Mouse (Mus musculus): Measurements from ENCODE around the gene Adgra1. TPM values are rescaled to one million over a fixed set of nuclear protein-coding genes. Genes with fewer than 3 reads are reported as not detected.

The Adgra1 gene
- polyA plus RNA-seq, 1 experiment from 2014 or later = 24.2 TPM

DNA sequence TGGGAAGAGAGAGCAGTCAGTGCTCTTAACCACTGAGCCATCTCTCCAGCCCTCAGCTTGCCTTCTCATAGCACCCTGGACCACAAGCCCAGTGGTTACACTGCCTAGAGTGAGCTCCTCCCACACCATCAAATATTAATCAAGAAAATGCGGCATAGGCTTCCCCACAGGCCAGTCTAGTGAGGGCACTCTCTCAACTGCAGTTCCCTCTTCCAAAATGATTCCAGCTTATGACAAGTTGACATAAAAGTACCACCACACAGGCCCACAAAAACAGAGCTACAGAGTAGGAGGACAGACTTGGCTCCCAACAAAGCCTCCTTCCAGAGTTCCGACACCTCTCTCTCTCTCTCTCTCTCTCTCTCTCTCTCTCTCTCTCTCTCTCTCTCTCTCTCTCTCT lies 29.1 kb downstream of the Adgra1 start:
- no peak overlapping the region for H3K27ac ChIP-seq (replicated peaks; ENCODE audit: low read depth, low read length)
- H3K36me3 ChIP-seq (ENCODE audit: control insufficient read depth, insufficient read depth, low read length) = no peaks in the 10 kb centered on the region
- ATAC-seq (ENCODE audit: low FRiP score, low TSS enrichment) (no peak), DNase-seq (no peak)
- no peaks in the 10 kb centered on the region for H3K4me1 ChIP-seq (ENCODE audit: control insufficient read depth, insufficient read depth, low read length)
- 81% methylated on average over 2 of the region's 2 CpGs for WGBS
- H3K4me2 ChIP-seq (ENCODE audit: low read length) = no peak overlapping the region
- no peak overlapping the region for H3K4me3 ChIP-seq (replicated peaks; ENCODE audit: low read depth, low read length)
- H3K9me3 ChIP-seq (ENCODE audit: control insufficient read depth, low read length) = no peaks in the 10 kb centered on the region
- H3K9ac ChIP-seq (replicated peaks; ENCODE audit: low read length) = no peak overlapping the region
- no peaks in the 10 kb centered on the region for H3K27me3 ChIP-seq (ENCODE audit: control insufficient read depth, insufficient read depth, low read length)

- Histone ChIP-seq H3K27me3 (ENCODE audit: control insufficient read depth, insufficient read depth, low read length) (no peaks in the 10 kb centered on the region), H3K9me3 (ENCODE audit: control insufficient read depth, low read length) (no peaks in the 10 kb centered on the region), H3K4me3 (replicated peaks; ENCODE audit: low read depth, low read length) (no peak overlapping the region), H3K9ac (replicated peaks; ENCODE audit: low read length) (no peak overlapping the region), H3K27ac (replicated peaks; ENCODE audit: low read depth, low read length) (no peak overlapping the region), H3K36me3 (ENCODE audit: control insufficient read depth, insufficient read depth, low read length) (no peaks in the 10 kb centered on the region), H3K4me2 (ENCODE audit: low read length) (no peak overlapping the region), H3K4me1 (ENCODE audit: control insufficient read depth, insufficient read depth, low read length) (no peaks in the 10 kb centered on the region)
- DNase-seq (no peak), ATAC-seq (ENCODE audit: low FRiP score, low TSS enrichment) (no peak)
- WGBS = 61% methylated on average over 2 of the region's 2 CpGs
Measured at GRCm38 (mm10) chr7:139864253-139864652, 30.3 kb downstream of the Adgra1 start.

DNA sequence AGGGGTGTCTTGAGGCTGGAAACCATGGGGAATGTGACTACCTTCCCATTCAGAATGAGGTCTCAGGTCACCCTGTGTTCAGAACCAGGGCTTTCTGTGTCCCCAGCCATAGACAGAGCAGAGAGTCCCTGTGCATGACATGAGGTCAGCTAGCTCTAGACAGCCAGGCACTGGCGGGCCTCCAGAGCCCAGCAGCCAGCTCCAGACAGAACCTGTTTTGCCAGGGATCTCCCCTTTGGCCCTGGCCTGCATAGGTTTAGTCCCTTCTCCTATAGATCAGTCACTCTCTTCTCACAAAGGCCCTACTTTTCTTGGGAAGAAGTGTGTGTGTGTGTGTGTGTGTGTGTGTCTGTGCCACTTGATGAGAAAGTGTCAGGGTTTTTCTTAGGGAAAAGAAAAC lies 30.9 kb downstream of the Adgra1 start:
- DNase-seq (no peak), ATAC-seq (ENCODE audit: low FRiP score, low TSS enrichment) (no peak)
- Histone ChIP-seq H3K27me3 (ENCODE audit: control insufficient read depth, insufficient read depth, low read length) (no peaks in the 10 kb centered on the region), H3K4me2 (ENCODE audit: low read length) (no peak overlapping the region), H3K4me1 (ENCODE audit: control insufficient read depth, insufficient read depth, low read length) (no peaks in the 10 kb centered on the region), H3K9me3 (ENCODE audit: control insufficient read depth, low read length) (no peaks in the 10 kb centered on the region), H3K9ac (replicated peaks; ENCODE audit: low read length) (no peak overlapping the region), H3K27ac (replicated peaks; ENCODE audit: low read depth, low read length) (no peak overlapping the region), H3K4me3 (replicated peaks; ENCODE audit: low read depth, low read length) (no peak overlapping the region), H3K36me3 (ENCODE audit: control insufficient read depth, insufficient read depth, low read length) (no peaks in the 10 kb centered on the region)
- WGBS = 56% methylated on average over 1 of the region's 1 CpGs

- WGBS = 61% methylated on average over 5 of the region's 5 CpGs
- H3K27ac ChIP-seq (replicated peaks; ENCODE audit: low read depth, low read length) = no peak overlapping the region; the same call in 1 of the 2 replicates
Measured at GRCm38 (mm10) chr7:139871014-139871413, 37.0 kb downstream of the Adgra1 start.

GRCm38 (mm10) chr7:139877167-139877792 lies 43.3 kb downstream of the Adgra1 start:
- H3K4me3 ChIP-seq (replicated peaks; ENCODE audit: low read depth, low read length) = no peak overlapping the region
- DNase-seq (peak; percentile 85), ATAC-seq (ENCODE audit: low FRiP score, low TSS enrichment) (peak; percentile 48; the same call in 1 of the 2 replicates)
- no peaks in the 10 kb centered on the region for H3K4me1 ChIP-seq (ENCODE audit: control insufficient read depth, insufficient read depth, low read length)
- peaks cover 10% of the 10 kb centered on the region; the same call in 1 of the 2 replicates for H3K36me3 ChIP-seq (ENCODE audit: control insufficient read depth, insufficient read depth, low read length)
- 0 out of 2 replicates have a peak overlapping the region, but pooled peaks have one; percentile 49 for H3K27ac ChIP-seq (replicated peaks; ENCODE audit: low read depth, low read length)
- H3K9ac ChIP-seq (replicated peaks; ENCODE audit: low read length) = no peak overlapping the region
- H3K4me2 ChIP-seq (ENCODE audit: low read length) = no peak overlapping the region
- no peaks in the 10 kb centered on the region for H3K9me3 ChIP-seq (ENCODE audit: control insufficient read depth, low read length)
- no peaks in the 10 kb centered on the region for H3K27me3 ChIP-seq (ENCODE audit: control insufficient read depth, insufficient read depth, low read length)
- 68% methylated on average over 10 of the region's 10 CpGs for WGBS

More at GRCm38 (mm10) chr7:139871014-139871413, 37.0 kb downstream of the Adgra1 start:
- H3K36me3 ChIP-seq (ENCODE audit: control insufficient read depth, insufficient read depth, low read length) = peaks cover 8% of the 10 kb centered on the region; the same call in 1 of the 2 replicates
- no peak overlapping the region for H3K4me2 ChIP-seq (ENCODE audit: low read length)
- no peaks in the 10 kb centered on the region for H3K27me3 ChIP-seq (ENCODE audit: control insufficient read depth, insufficient read depth, low read length)
- H3K4me1 ChIP-seq (ENCODE audit: control insufficient read depth, insufficient read depth, low read length) = no peaks in the 10 kb centered on the region
- DNase-seq = peak; percentile 50
- H3K9ac ChIP-seq (replicated peaks; ENCODE audit: low read length) = no peak overlapping the region
- ATAC-seq (ENCODE audit: low FRiP score, low TSS enrichment) = peak; percentile 27; the same call in 1 of the 2 replicates
- no peak overlapping the region for H3K4me3 ChIP-seq (replicated peaks; ENCODE audit: low read depth, low read length)
- H3K9me3 ChIP-seq (ENCODE audit: control insufficient read depth, low read length) = no peaks in the 10 kb centered on the region

GRCm38 (mm10) chr7:139878122-139878521 lies 44.1 kb downstream of the Adgra1 start:
- DNase-seq (no peak), ATAC-seq (ENCODE audit: low FRiP score, low TSS enrichment) (no peak)
- WGBS = 75% methylated on average over 5 of the region's 5 CpGs
- Histone ChIP-seq H3K27ac (replicated peaks; ENCODE audit: low read depth, low read length) (no peak overlapping the region), H3K4me2 (ENCODE audit: low read length) (no peak overlapping the region), H3K36me3 (ENCODE audit: control insufficient read depth, insufficient read depth, low read length) (peaks cover 10% of the 10 kb centered on the region; the same call in 1 of the 2 replicates), H3K9me3 (ENCODE audit: control insufficient read depth, low read length) (no peaks in the 10 kb centered on the region), H3K9ac (replicated peaks; ENCODE audit: low read length) (no peak overlapping the region), H3K27me3 (ENCODE audit: control insufficient read depth, insufficient read depth, low read length) (no peaks in the 10 kb centered on the region), H3K4me3 (replicated peaks; ENCODE audit: low read depth, low read length) (no peak overlapping the region), H3K4me1 (ENCODE audit: control insufficient read depth, insufficient read depth, low read length) (no peaks in the 10 kb centered on the region)

DNA sequence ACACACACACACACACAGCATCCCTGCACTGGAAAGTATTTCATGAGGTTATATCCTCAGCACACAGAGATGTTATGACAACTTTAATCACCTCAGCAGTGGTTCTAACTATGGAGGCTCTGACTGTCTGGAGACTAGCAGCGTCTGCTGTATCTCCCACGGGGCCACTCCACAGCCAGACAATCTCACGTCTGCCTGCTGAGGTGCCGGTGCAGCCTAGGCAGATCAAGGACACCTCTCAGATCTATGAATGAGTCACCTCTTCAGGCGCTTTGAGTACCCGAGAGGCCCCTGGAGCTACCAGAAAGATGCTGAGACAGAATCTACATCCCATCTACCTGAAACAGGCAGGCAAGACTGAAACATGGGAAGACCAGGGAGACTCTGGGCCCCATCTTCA lies 44.6 kb downstream of the Adgra1 start:
- ATAC-seq (ENCODE audit: low FRiP score, low TSS enrichment) = no peak
- WGBS = 63% methylated on average over 6 of the region's 6 CpGs
- no peak overlapping the region for H3K9ac ChIP-seq (replicated peaks; ENCODE audit: low read length)

DNA sequence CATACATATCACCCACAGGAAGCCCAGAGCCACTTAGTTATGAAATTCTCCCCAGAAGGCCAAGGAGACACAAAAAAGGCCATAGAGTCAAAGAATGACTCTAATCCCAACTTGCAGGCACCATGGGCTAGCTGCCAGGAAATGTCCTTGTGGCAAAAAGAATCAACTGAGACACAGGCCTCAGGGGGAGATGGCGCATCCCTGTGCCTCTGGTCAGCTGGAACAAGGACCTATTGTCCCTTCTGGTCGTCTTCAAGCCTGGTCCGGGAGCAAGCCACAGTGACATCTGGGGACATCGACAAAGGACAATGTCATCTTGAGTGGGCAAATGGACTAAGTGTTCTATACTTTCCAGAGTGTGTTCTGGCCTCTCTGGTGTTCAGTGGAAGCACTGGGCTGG lies 49.6 kb downstream of the Adgra1 start:
- Histone ChIP-seq H3K9ac (replicated peaks; ENCODE audit: low read length) (no peak overlapping the region), H3K4me2 (ENCODE audit: low read length) (no peak overlapping the region), H3K4me1 (ENCODE audit: control insufficient read depth, insufficient read depth, low read length) (no peaks in the 10 kb centered on the region), H3K4me3 (replicated peaks; ENCODE audit: low read depth, low read length) (no peak overlapping the region), H3K9me3 (ENCODE audit: control insufficient read depth, low read length) (no peaks in the 10 kb centered on the region), H3K36me3 (ENCODE audit: control insufficient read depth, insufficient read depth, low read length) (no peaks in the 10 kb centered on the region), H3K27ac (replicated peaks; ENCODE audit: low read depth, low read length) (no peak overlapping the region), H3K27me3 (ENCODE audit: control insufficient read depth, insufficient read depth, low read length) (no peaks in the 10 kb centered on the region)
- DNase-seq = no peak
- WGBS = 86% methylated on average over 4 of the region's 4 CpGs
- no peak for ATAC-seq (ENCODE audit: low FRiP score, low TSS enrichment)

More for the DNA sequence above, 44.6 kb downstream of the Adgra1 start:
- Histone ChIP-seq H3K4me2 (ENCODE audit: low read length) (no peak overlapping the region), H3K27me3 (ENCODE audit: control insufficient read depth, insufficient read depth, low read length) (no peaks in the 10 kb centered on the region), H3K36me3 (ENCODE audit: control insufficient read depth, insufficient read depth, low read length) (peaks cover 10% of the 10 kb centered on the region; the same call in 1 of the 2 replicates), H3K4me1 (ENCODE audit: control insufficient read depth, insufficient read depth, low read length) (no peaks in the 10 kb centered on the region), H3K27ac (replicated peaks; ENCODE audit: low read depth, low read length) (no peak overlapping the region), H3K9me3 (ENCODE audit: control insufficient read depth, low read length) (no peaks in the 10 kb centered on the region), H3K4me3 (replicated peaks; ENCODE audit: low read depth, low read length) (no peak overlapping the region)
- DNase-seq = no peak

GRCm38 (mm10) chr7:139891779-139892178 lies 57.8 kb downstream of the Adgra1 start:
- Histone ChIP-seq H3K9me3 (ENCODE audit: control insufficient read depth, low read length) (no peaks in the 10 kb centered on the region), H3K4me1 (ENCODE audit: control insufficient read depth, insufficient read depth, low read length) (0 out of 2 replicates have a peak, but pooled peaks cover 8% of the 10 kb centered on the region), H3K27me3 (ENCODE audit: control insufficient read depth, insufficient read depth, low read length) (0 out of 2 replicates have a peak, but pooled peaks cover 9% of the 10 kb centered on the region), H3K4me3 (replicated peaks; ENCODE audit: low read depth, low read length) (no peak overlapping the region), H3K4me2 (ENCODE audit: low read length) (no peak overlapping the region), H3K36me3 (ENCODE audit: control insufficient read depth, insufficient read depth, low read length) (no peaks in the 10 kb centered on the region), H3K27ac (replicated peaks; ENCODE audit: low read depth, low read length) (no peak overlapping the region), H3K9ac (replicated peaks; ENCODE audit: low read length) (no peak overlapping the region)
- ATAC-seq (ENCODE audit: low FRiP score, low TSS enrichment) = no peak
- DNase-seq = no peak
- 80% methylated on average over 5 of the region's 5 CpGs for WGBS
